Mouse (Mus musculus) macrophage (primary cell): ENCODE results near the gene Nfam1. TPM values are rescaled to one million over a fixed set of nuclear protein-coding genes. Genes with fewer than 3 reads are reported as not detected.
"Not testable (repeated sequence)": the region's sequence is repeated elsewhere in the genome, so short reads cannot be mapped to it uniquely, and the experiment has no call there.

Experiments used
- H3K27ac ChIP-seq: fragments of 350-480 bp; formaldehyde crosslinking; 2 replicates; pipeline ENCODE4 v1.9.0; 2021
- H3K36me3 ChIP-seq: fragments of 350-480 bp; formaldehyde crosslinking; 2 replicates; pipeline ENCODE4 v1.9.0; 2021; ENCODE audit errors: inconsistent target
- H3K4me3 ChIP-seq: fragments of 350-480 bp; formaldehyde crosslinking; 2 replicates; pipeline ENCODE4 v1.9.0; 2021; ENCODE audit errors: inconsistent target
- H3K79me2 ChIP-seq: fragments of 350-480 bp; formaldehyde crosslinking; 2 replicates; pipeline ENCODE4 v1.9.0; 2021; ENCODE audit errors: inconsistent target
- WGBS: methylation state at CpG from one replicate; pipeline ENCODE4 v1.1.7; 2026; ENCODE audit warnings: inconsistent platforms; ENCODE audit not compliant: missing documents; 5-methylcytosine and 5-hydroxymethylcytosine counted together
- polyA plus RNA-seq: library from polyadenylated mRNA; stranded (reverse); fragments of 250-400 nt; gene quantifications from 3 replicates; pipeline ENCODE4 v1.2.4, GENCODE M21; 2018; ENCODE audit warnings: inconsistent platforms

Gene Nfam1
- polyA plus RNA-seq, 1 experiment from 2014 or later, result 57.7 TPM

- H3K36me3 ChIP-seq, result no peaks in the 10 kb centered on the region
- no peaks in the 10 kb centered on the region for H3K79me2 ChIP-seq
- no peak overlapping the region for H3K27ac ChIP-seq
- WGBS, result 90% methylated on average over 6 of the region's 6 CpGs
- H3K4me3 ChIP-seq, result no peak overlapping the region
Measured at GRCm38 (mm10) chr15:83052341-83053104, 19.4 kb upstream of the Nfam1 start.

- WGBS, result 99% methylated on average over 7 of the region's 7 CpGs
- Histone ChIP-seq H3K4me3 (no peak overlapping the region), H3K79me2 (no peaks in the 10 kb centered on the region), H3K36me3 (no peaks in the 10 kb centered on the region), H3K27ac (no peak overlapping the region)
Measured at GRCm38 (mm10) chr15:83046730-83047129, 13.6 kb upstream of the Nfam1 start.

DNA sequence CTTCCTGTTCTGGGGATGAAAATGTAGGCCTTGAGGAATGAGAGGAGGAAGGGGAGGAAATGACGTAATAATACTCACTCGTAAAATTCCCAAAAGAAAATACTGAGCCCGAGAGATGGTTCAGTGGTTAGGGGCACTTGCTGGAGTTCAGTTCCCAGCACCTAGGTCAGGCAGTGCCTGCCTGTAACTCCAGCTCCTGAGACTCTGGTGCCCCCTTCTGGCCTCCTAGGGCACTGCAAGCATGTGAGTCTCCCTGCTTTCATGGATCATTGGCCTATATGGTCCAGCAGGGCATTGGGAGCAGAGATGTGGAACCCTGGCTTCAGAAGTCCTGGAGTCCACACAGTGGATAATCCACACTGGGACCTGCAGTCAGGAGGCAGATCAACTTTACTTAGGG, 13.2 kb upstream of the Nfam1 start:
- 85% methylated on average over 3 of the region's 3 CpGs for WGBS
- H3K27ac ChIP-seq, result no peak overlapping the region
- H3K36me3 ChIP-seq, result no peaks in the 10 kb centered on the region
- H3K4me3 ChIP-seq, result no peak overlapping the region
- H3K79me2 ChIP-seq, result no peaks in the 10 kb centered on the region

GRCm38 (mm10) chr15:83045565-83045964, 12.5 kb upstream of the Nfam1 start:
- not testable (repeated sequence) for H3K4me3 ChIP-seq, H3K27ac ChIP-seq, H3K79me2 ChIP-seq, H3K36me3 ChIP-seq
- 96% methylated on average over 5 of the region's 5 CpGs for WGBS

- Histone ChIP-seq H3K79me2 (no peaks in the 10 kb centered on the region), H3K27ac (no peak overlapping the region), H3K4me3 (no peak overlapping the region), H3K36me3 (no peaks in the 10 kb centered on the region)
- WGBS, result 86% methylated on average over 20 of the region's 22 CpGs
Measured at GRCm38 (mm10) chr15:83043362-83043708, 10.2 kb upstream of the Nfam1 start.

- no peak overlapping the region for H3K4me3 ChIP-seq
- H3K27ac ChIP-seq, result no peak overlapping the region
- H3K36me3 ChIP-seq, result no peaks in the 10 kb centered on the region
- no peaks in the 10 kb centered on the region for H3K79me2 ChIP-seq
- WGBS, result 62% methylated on average over 5 of the region's 6 CpGs
Measured at GRCm38 (mm10) chr15:83042655-83043361, 9.7 kb upstream of the Nfam1 start.

GRCm38 (mm10) chr15:83040156-83040555, 7.0 kb upstream of the Nfam1 start:
- H3K36me3 ChIP-seq, result no peaks in the 10 kb centered on the region
- WGBS, result 88% methylated on average over 2 of the region's 2 CpGs
- H3K4me3 ChIP-seq, result no peak overlapping the region
- H3K27ac ChIP-seq, result no peak overlapping the region
- peaks cover 6% of the 10 kb centered on the region; the same call in 1 of the 2 replicates for H3K79me2 ChIP-seq

- Histone ChIP-seq H3K27ac (no peak overlapping the region), H3K4me3 (no peak overlapping the region), H3K36me3 (no peaks in the 10 kb centered on the region), H3K79me2 (peaks cover 19% of the 10 kb centered on the region)
- 19% methylated on average over 3 of the region's 3 CpGs for WGBS
Measured at GRCm38 (mm10) chr15:83038812-83039211, 5.7 kb upstream of the Nfam1 start.

DNA sequence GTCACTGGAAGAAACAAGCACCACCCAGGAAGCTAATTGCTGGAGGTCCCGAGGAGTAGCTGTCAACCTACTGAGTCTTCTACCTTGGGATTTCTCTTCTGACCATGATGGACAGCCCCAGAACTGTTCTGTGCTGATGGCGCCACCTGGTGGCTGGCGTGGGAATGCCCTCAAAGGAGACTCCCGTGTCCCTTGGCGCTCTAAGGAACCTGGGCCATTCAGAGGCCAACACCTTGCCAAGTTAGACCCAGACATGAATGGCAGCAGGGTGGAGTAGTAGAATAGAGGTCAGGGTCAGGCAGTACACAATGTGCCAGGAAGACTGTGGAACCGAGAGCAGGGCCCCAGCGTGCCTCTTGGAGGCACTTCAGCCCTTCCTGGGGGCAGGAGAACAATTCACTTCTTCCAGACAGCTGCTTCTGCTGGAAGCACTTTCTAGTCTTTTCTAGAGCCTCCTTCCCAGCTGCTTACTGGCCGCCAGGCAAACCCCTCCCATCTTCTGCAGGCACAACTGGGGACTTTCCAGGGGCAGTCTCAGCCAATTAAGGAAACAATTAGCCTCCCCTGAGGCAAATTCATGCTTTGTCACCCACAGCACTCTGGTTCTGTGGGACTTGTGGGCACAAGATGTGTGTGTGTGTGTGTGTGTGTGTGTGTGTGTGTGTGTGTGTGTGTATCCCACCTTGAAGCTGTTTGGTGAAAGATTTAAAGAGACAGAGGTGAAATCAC, 4.8 kb upstream of the Nfam1 start:
- WGBS, result 7% methylated on average over 8 of the region's 8 CpGs
- Histone ChIP-seq H3K79me2 (peaks cover 28% of the 10 kb centered on the region), H3K4me3 (no peak overlapping the region), H3K36me3 (no peaks in the 10 kb centered on the region), H3K27ac (no peak overlapping the region)

GRCm38 (mm10) chr15:83036900-83037519, 3.9 kb upstream of the Nfam1 start:
- Histone ChIP-seq H3K4me3 (no peak overlapping the region), H3K27ac (peak overlapping the region; percentile 55), H3K36me3 (no peaks in the 10 kb centered on the region), H3K79me2 (peaks cover 37% of the 10 kb centered on the region)
- 87% methylated on average over 14 of the region's 14 CpGs for WGBS

DNA sequence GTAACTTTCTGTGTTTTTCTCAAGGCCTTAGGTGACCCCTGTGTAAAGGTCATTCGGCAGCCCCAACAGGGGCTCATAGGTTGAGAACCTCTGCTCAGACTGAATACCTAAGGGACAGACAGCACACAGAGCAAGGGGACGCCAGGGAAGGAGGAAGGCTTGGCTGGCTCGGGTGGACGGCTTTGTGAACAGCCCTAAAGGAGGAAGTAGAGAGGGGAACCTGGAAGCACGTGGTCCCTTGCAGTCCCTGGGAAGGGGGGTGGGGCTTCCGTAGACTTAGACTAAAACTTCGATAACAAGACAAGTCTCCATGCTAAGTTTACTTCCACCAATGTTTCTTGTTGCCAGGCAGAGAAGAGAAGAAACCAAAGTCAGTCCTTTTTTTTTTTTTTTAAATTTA, 3.0 kb upstream of the Nfam1 start:
- Histone ChIP-seq H3K36me3 (no peaks in the 10 kb centered on the region), H3K27ac (peak overlapping the region; percentile 55), H3K4me3 (no peak overlapping the region), H3K79me2 (peaks cover 47% of the 10 kb centered on the region)
- WGBS, result 3% methylated on average over 7 of the region's 7 CpGs

DNA sequence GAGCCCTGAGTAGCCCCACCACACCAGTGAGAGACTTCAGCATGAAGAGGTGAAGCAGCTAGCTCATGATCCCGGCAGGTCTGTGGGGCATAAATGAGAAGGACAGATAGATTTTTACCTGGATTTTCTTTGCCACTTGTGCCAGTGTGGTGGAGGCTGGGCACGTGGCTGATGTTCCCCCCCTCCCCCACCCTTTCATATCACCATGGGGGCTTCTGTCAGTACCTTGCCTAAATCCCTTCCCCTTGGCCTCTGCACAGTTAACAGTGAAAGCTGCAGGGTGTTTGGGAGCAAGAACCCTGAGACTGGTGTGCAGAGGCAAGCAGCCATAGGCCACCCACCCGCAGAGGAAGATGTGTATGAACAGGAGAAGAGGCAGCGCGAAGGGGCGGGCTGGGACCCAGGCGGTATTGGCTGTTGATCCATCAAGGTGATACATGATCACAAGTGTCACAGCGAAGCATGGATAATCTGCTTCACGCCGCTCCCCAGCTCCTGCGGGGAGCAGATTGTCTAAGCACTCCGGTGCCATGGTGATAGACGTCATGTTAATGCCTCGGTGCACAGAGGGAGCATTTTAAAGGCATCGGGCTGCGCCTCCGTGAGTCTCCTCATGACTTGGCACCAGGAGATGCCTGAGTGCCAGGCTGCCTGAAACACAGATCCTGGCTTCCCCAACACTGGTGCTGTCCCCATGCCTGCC, 1.3 kb upstream of the Nfam1 start:
- Histone ChIP-seq H3K27ac (peak overlapping the region; percentile 95), H3K4me3 (peak overlapping the region; percentile 85), H3K36me3 (no peaks in the 10 kb centered on the region), H3K79me2 (peaks cover 63% of the 10 kb centered on the region)
- WGBS, result 73% methylated on average over 17 of the region's 17 CpGs

GRCm38 (mm10) chr15:83030884-83031283, 2.2 kb downstream of the Nfam1 start:
- Histone ChIP-seq H3K79me2 (peaks cover 99% of the 10 kb centered on the region), H3K36me3 (peaks cover 24% of the 10 kb centered on the region), H3K4me3 (peak overlapping the region; percentile 85), H3K27ac (peak overlapping the region; percentile 95)
- WGBS, result 3% methylated on average over 4 of the region's 4 CpGs
